Mouse (Mus musculus) kidney, postnatal 14 days (tissue): ENCODE results near the gene Adamts17.

Source experiments
- DNase-seq: peaks from one replicate; pipeline ENCODE4 v3.0.0; 2022; ENCODE audit warnings: mixed read lengths

Gene Adamts17

DNA sequence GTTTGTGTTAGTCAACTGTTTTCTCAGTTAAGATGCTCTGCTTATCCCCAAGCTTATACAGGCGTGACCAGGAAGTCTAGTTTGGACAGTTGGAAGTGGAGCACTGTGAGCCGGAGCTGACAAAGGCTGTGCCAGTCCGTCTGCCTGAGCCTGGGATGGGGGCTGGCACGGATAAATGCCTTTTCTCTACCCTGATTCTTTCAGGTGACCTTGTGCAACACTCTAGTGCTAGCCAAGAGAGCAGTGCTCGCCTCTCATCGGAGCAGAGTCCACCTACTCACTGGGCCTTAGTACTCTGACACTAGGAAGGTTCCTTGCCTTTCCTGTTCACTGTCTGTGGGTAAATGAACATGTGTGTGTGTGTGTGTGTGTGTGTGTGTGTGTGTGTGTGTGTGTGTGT lies 95.5 kb downstream of the Adamts17 start:
- DNase-seq: no peak

DNA sequence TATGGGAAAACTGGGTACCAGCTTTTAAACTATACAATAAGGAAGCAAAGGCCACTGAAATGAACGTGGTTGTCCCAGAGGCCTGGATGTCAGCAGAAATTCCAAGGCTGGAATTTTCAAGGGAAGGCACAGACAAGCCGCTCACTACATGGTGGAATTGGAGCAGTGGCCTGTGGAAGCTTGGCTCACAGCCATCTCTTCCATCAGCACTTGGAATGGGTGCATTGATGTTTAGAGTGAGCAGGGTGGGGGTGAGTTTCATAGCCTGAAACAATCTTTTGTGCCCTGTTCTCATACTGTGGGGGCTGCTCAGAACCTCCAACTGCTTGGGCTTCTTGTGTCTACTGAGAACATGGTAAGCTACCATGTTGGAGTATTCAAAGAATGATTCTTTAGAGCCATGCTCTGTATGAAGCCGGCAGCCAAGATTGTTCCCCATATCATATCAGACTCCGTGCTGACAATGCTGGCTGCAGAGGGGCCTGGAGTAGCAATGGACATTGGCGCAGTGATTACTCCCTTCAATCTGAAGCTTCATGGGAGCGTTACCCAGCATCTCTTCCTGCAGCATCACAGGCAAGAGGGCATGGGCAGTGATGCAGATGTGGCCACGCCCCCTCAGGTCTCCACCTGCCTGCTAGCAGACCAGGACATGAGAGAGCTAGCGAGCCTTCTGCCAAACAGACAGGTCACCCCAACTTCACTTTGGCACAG lies 96.7 kb downstream of the Adamts17 start:
- DNase-seq: no peak

DNA sequence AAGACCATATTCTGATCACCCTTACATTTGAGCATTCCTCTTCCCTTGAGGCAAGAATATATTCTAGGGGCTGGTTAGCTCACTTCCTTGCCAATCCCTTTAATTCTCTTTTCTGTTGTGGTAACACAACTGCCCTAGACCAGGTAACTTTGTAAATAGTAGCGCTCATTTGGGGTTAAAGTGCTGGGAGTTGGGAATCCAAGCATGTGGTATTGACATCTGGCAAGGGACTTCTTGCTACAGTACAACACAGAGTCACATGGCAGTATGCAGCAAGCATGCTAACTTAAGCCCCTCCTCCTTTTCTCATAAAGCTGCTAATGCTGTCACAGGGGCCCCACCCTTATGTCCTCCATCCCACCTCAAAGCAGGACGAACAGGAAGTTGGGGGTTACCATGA lies 97.4 kb downstream of the Adamts17 start:
- no peak for DNase-seq

DNA sequence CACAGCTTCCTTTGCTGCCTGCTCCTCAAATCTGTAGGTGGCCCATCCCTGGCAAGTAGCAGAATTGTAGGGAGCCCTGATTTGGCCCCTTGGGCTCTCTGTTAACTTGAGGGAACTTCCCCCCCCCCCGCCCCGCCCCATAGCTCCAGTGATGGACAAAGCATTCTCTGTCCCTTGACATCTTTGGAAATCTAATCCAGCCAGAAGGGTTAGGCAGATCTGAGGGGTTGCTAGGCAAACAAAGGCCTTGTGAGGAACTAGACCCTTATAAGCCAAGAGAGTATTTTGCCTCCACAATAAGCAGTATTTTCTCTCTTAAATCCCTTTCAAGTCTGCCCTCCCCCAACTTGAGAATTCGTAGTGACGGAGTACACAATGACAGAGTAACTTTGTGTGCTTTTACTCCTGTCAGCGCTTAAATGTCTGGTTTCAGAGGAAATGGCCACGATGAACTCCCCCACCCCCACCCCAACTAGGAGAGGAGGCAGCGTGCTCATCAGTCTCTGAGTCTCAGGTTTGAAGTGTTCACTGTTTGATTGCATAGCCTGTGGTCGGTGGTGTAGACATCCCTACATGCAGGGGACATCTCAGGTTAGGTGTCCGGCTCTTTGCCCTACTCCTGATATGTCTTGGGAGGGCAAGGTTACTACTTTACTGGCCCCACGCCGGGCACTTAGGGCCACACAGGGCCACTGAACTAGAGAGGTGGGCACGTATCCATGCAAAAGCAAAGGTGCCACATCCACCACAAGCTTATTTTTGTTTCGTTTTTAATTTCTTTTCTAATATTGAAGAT lies 99.7 kb downstream of the Adamts17 start:
- DNase-seq: no peak

DNA sequence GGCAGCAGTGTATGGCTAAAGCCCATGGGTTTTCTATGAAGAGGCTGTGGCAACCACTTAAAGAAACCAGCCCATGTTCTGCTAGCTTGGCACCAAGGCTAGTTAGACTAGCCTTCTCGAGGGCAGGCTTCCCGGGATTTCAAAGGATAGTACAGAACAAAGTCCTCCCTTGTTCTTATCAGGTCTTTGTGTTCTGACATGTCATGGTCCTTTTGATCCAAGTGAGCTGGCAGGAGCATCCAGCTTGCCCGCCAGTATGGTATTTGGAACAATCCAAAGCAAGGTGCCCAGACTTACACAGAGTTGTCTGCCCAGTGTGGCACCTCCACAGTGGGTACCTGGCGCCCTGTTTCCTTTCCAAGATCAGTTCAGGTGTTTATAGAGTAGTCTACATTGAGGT lies 101.2 kb downstream of the Adamts17 start:
- no peak for DNase-seq

DNA sequence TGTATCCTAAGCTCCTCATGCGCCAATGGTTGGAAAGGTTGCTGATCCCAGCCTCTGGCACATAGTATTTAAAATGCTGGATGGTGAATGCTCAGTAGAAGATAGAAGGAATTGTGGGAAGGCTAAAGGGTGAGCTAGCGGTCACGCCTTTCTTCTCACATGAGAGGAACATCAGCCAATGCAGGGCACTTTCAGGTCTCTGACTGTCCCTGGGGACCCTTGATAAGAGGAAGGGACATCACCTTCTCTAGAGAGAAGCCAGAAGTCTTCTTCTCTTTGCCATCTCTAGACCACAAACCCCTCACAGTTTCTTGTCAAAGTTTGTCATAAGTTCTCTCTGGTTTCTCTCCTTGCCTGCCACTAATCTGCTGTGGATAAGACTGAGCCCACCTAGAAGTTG lies 109.5 kb downstream of the Adamts17 start:
- DNase-seq: no peak

DNA sequence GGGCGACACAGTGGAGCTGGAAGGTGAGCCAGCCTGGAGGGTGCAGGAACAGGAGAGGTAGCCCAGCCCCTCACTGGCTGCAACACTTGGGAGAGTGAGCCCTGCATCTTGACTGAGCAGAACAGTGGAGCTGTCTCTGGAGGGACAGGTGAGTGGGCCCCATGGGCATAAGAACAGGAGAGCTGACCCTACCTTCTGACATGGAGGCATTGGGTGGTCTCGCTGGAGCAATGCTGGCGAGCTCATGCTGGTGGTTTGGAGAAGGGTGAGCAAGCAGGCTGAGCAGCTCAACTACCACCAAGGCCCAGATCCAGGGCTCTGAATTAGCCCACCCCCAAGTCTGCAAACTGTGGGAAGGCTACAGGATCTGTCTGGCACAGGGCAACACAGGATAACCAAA lies 113.4 kb downstream of the Adamts17 start:
- DNase-seq: no peak

DNA sequence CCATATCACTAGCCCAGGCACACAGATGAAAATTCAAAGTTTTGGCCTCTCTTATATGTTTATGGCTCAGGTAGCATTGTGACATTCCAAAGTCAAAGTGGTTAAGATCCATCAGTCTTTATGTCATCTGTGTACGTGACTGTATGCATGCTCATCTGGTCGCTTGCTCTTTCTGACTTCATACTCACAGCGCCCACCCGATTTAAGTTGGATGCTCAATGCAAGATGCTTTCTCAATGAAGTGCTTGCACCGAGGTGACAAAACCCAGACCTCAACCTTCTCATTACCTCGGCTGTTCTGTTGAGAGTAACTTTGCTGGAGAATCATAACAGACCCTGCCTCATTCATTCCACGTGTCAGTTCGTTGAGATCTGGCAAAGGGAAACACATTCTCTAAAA lies 114.5 kb downstream of the Adamts17 start:
- DNase-seq: no peak

DNA sequence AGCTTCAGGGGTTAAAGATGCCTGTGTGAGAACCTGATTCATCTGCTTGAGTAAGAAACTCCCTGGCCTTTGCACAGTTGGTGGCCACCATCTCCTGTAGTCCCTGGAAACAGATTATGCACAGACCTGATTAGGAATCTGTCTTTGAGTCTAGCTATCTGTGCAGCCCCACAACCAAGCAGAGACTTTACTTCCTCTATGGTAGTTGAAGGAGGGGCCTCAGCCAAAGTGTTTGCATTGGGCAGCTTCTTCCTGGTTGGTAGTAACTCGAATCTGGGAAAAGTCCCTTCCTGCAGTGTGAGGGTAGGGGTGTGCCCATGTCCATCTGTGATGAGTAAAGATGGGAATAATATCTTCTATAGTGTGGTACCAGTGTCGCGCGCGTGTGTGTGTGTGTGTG lies 115.2 kb downstream of the Adamts17 start:
- DNase-seq: no peak

DNA sequence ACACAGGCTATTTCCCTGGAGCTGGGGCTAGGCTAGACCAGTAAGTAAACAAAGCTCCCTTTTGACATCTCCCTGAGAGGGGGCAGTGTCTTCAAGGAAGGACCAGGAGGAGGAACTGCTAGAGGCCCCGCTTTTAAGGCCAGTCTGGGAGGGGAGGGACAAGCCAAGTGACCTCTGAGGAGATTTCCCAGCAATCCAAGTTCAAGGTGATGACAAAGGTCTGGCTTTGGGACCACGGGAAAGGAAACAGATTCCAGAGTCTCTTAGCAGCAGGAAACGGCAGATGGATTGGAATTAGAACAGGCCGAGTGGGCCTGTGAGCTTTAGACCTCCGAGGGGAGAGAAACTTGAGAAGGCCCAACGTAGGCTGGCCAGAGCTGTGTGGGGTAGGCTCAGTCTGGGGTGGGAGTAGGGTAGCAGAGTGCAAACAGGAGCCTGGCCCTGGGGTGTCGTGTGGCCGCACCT lies 116.0 kb downstream of the Adamts17 start:
- DNase-seq: peak; percentile 67

DNA sequence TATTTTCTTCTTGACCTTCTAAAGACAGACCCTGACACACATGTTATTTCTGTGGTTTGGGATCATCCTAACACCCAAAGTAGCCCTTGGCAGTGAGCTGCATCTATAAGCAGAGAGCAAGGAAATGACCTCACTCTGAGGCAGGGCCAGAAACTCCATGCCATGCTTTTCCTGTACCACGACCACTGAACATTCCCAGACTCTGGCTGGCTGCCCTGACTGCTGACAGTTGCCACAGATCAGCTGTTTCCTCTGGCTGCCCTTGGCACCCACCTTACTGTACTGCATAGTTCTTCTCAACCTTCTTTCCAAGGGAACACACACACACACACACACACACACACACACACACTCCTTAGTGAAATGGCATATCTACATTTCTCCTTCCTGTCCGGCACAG lies 116.4 kb downstream of the Adamts17 start:
- peak; percentile 72 for DNase-seq

DNA sequence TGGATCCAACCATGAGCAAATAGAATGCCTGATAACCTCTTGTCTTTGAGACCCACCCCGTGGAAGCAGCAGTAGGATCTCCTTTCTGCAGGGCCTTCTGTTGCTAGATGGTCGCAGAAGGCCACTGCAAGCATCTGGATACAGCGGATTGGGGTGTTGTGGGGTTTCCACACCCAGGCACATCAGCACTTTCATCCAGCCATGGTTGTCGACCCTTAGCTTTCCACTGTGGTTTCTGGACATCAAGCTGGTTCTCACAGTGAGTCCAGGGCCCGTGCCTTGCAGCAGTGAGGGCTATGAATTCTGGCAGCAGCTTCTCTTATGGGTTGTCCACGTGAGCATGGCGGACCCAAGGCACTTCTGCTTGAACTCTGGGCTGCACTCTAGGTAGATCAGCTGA lies 118.2 kb downstream of the Adamts17 start:
- no peak for DNase-seq

DNA sequence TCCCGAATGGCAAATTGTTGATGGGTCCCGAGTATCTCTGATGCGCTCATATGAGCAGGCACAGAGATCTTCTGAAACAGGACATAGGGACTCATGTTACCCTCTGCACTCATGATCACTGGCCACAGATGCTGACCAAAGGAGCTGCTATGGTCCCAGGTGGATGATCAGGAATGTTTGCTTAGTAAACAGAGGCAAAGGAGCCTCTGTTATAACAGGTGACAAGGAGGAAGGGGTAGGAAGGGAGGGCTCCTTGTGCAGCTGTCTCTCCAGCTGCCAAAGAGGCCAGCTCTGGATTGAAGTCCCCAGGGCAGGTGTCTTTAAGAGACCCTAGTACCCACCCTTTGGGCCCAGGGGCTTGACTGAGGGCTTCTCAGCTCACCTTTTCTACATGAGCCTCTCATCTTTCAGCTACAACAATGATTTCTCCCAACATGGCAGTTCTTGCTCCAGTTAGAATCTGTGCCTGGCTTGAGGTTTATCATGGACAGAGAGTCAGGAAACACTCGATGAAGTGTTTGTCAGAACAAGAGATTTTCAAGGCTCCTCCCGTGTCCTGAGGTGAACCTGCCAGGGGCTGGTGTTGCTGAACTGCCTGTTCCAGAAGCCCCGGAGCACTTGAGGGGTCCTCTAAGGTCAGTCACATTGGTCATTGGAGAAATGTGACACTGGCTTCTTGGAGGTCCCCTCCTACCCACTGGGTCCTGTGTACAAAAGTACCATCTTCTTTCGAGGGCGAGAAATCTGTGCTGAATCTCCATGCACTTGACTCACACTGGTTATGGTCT lies 120.9 kb downstream of the Adamts17 start:
- DNase-seq: no peak

DNA sequence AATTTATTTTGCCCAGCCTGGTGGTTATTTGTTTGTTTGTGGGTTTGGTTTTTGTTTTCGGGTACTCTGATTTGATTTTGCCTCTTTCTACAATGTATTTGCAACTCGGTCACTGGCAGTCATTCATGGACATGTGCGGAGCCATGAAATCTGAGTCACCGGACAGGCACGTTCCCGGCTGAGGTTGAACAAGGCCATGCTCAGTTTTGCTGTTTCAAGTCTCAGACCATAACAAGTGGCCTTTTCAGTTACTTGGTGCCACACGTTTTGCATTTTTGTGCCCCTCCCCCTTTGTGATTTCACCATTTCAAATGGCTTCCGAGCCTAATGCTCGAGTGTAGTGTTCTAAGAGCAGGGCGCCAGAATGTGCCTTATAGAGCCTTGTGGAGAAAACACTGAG lies 123.2 kb downstream of the Adamts17 start:
- DNase-seq: no peak

DNA sequence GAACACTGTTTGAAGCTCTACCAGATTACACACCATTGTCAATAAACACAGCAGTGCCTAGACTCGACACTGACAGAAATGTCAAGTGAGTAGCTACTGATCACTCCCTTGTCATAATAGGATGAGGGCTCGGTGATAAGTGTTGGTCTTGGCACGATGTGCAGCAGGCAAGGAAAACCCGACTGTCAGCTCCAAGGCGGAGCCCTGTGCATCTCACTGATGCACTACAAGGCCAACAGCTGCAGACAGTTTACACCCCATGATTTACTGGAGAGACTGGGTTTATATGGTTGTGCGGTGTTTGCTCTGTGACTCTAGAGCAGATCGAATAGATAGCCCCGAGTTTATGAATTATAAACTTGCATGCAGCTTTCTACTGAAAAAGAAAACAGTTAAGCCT lies 124.0 kb downstream of the Adamts17 start:
- DNase-seq: no peak

DNA sequence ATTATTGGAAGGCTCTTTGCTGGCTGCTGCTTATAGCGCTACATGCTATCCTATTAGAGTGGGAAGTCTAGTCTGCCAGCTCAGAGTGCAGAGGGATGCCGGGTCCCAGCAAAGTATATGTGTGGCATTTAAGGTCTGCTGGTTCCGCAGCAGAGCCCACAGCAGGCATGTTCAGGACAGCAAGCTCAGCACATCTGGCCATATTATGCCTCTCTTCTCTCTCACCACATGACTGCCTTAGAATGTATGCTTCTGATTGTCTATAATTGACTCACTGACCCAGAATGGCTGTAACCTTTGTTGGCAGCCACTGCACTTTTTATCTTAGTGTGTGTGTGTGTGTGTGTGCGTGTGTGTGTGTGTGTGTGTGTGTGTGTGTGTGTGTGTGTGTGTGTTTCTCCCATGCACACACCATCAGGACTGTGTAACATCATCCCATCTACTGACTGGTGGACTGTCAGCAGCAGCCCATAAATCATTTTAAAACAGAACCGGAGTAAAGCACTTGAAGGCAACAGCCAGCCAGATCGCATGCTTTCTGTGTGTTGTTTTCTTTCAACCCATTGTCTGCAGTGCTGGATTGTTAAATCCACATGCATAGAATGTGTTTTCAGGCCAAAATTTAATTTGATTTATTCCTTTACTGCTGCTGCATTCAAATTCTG lies 127.1 kb downstream of the Adamts17 start:
- DNase-seq: no peak

DNA sequence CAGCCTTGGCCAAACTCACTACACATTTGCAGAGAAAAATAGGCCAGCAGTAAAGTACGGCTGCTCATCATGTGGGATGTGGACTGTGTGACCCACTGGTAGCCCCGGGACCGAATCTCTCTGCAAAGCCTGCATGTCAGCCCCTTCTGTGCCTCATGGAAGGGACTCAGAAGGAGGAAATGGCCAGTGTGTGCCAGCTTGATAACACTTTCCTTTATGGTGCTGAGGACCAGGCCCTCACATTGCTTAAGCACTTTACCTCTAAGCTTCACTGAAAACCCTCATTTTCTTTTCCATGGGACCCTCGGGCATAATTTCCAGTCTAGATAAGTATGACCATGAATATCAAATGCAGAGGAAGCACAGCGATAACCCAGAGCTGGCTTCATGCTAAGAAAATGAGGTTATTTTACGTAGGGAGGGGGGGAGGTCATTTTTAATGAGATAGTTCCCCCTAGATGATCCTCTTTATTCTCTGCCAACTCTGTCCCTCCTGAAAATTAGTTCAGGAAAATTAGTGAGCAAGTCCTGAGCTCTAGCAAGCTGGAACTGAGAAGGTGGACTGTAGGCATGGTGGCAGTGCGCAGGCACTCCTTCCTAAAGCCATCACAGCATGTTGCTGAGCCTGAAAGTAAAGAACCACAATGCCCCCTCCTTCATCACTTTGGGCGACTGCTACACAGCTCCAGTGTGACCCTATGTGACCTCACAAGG lies 127.8 kb downstream of the Adamts17 start:
- no peak for DNase-seq

DNA sequence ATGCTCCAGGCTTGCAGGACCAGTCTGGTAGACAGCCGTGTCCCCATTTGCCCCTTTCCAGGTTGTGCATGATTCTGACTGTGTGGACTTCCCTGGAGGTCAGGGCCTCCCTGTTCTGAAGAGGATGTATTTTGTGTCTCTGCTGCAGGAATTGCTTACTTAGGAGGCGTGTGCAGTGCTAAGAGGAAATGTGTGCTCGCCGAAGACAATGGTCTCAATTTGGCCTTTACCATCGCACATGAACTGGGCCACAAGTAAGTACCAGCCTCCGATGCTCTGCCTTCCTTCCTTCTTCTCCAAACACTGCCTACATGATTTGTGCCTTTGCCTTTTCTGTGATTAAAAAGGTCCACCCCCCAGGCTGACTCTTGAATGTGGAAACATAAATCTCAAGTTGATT lies 129.1 kb downstream of the Adamts17 start:
- peak; percentile 36 for DNase-seq

DNA sequence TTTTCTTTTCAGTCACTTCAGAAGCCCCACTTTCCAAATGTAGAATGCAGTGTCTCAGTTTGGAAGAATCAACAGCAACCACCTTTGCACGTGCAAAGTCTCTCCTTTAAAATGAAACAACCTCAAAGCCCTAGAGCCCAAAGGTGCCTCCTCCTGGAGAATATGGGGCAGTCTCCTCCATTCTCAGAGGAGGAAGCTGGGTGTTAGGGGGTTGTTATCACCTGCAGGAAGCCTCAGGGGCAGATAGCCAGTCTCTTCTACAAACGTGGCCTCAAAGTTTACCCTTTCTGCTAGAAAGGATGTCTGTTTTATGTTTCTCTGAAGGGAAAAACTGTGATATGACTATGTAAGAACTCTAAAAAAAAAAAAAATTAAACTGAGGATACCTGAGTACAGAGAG lies 129.7 kb downstream of the Adamts17 start:
- no peak for DNase-seq

DNA sequence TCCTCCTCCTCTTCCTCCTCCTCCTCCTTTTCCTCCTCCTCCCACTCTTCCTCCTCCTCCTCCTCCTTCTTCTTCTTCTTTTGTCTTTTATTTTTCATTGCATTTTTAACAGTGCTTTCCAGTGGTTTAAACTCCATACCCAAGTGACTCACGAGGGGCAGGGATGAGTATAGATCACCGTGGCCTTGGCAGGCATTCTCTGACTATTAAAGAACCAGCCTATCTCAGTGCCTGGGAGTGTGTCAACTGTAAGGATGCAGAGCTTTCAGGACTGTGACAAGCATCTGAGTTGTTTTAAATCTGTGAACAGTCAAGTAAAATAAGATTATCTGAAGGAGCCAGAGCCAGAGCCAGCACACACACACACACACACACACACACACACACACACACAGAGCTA lies 130.7 kb downstream of the Adamts17 start:
- no peak for DNase-seq

DNA sequence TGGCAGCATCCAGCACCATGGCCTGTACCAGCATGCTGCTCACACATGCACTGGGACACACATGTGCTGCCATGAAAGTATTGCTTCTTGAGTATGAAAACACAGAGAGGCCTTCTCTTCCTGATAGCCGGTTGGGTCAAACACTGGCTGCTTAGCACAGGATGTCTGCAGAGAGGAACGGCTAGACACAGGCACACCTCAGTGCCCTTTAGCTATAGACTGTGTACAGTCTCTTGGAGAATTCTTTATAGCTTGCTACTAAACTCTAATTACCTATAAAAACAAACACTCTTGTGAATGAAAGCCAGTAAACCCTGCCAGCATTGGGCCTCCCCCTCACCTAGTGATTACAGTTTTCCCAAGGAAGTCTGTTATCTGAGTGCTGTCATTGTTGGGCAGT lies 131.4 kb downstream of the Adamts17 start:
- DNase-seq: no peak

DNA sequence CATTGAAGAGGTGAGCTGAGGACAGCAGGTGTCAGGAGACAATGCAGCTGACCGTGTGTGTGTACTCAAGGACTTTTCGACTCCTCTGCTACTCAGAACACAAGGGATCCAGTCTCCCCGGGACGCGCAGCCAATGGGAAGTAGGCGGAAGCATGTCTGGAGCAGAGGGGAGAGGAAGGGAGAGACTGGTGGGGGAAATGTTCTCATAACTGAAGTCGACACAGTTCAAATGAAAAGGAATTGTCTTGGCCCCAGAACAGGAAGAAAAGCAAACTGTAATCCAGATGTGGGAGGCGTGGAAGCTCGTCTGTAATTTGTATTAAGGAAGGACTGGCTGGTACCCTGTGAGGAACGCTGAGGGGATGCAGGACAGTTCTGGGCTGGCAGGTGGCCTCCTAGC lies 135.3 kb downstream of the Adamts17 start:
- no peak for DNase-seq
